Mouse (Mus musculus) megakaryocyte progenitor cell, adult 5-6 weeks (primary cell): ENCODE measurements at regions not wholly inside any gene's neighbourhood (a gene's known extent, or its start where the extent isn't known, plus 50 kb on each side); places are given as distances from the start of the nearest gene placed in this dataset.
"Not testable (repeated sequence)": the region's sequence is repeated elsewhere in the genome, so short reads cannot be mapped to it uniquely, and the experiment has no call there.

ENCODE experiments used
- ATAC-seq: replicated peaks from 2 replicates; pipeline ENCODE4 v1.8.0; 2016; ENCODE audit warnings: mild to moderate bottlenecking, moderate TSS enrichment, inconsistent platforms; ENCODE audit not compliant: poor library complexity

DNA sequence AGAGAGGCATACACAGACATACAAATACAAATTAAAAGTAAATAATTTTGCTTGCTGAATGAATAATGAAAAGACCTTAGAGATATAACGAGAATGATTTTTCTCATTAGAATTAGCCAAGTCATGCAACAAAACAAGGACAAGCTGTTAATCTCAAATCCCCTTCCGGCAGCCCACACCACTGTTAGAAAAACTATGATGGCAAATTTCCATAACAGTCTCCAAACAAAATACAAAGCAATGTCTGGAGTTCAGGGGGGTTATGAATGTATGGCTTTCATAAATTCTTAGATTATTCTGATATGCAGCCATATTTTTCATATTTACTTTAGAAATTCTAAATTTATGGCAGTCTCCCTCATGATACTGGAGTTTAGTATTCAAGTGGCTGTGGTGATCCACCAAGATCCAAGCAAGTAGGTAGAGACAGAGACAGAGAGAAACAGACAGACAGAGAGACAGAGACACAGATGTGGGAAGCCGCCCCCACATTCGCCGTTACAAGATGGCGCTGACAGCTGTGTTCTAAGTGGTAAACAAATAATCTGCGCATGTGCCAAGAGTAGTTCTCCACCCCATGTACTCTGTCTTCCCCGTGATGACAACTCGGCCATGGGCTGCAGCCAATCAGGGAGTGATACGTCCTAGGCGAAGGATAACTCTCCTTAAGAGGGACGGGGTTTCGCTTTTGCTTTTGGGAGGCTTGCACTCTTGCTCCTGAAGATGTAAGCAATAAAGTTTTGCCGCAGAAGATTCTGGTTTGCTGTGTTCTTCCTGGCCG is 458.0 kb upstream of the Dab2 start:
- not testable (repeated sequence) for ATAC-seq

- ATAC-seq = no peak
These were observed 453.0 kb upstream of the Dab2 start for GRCm38 (mm10) chr15:5846571-5846970.

DNA sequence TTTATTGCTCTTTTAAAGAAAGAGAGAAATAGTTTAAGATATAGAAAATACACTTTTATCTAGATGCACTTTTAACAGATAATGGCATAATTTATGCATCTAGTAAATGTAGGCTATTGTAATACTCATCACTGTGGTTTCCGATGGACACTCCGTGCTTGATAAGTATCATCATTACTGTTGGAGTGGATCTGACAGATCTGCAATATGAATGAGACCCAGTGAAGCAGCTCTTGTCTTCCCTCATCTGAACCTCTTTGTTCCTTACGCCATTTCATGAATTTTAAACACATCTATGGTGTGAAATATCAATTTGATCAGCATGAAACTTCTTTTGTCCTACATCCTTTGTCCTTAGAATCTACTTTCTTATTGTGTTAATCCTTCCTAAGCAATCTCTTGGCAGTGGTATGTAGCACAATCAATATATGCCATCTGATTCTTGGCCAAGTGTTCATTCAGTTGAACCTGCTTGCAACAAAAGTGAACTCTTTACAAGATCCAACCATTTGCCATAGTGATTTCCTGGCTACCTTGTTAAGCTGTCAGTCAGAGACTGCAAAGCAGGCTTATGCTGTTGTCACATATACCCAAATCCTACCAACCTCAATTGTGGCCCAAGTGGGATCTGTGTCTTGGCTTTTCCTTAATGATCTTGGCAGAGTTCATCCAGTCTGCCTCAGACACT is 452.0 kb upstream of the Dab2 start:
- no peak for ATAC-seq

GRCm38 (mm10) chr15:5852523-5852922 is 447.1 kb upstream of the Dab2 start:
- no peak for ATAC-seq

DNA sequence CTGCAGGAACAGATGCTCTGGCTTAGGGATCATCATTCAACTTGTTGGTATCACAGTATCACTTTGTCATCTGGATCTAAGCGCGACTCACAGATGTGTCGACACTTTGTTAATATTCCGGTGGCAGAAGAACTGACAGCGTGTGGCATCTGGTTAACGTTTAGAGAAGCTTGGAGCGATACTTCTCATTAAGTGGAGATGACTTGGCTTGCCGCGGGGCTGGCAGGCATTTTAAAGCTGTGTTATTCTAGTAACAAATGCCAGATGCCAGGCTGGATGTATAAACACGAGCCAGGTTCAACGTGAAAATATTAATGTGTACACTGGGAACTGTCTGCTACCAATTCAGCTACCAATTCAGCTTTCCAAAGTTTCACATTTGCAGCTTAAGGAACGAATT is 430.3 kb upstream of the Dab2 start:
- no peak for ATAC-seq

DNA sequence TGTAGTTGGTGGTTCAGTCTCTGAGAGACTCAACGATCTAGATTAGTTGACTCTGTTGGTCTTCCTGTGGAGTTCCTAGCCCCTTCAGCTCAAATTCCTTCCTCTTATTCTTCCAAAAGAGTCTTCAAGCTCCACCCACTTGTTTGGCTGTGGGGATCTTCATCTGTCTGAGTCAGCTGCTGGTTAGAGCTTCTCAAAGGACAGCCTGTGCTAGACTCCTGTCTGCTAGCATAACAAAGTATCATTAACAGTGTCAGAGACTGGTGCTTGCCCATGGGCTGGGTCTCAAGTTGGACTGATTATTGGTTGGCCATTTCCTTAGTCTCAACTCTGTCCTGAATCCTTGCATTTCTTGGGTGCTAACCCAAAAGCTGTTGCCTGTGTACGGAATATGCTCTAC is 429.7 kb upstream of the Dab2 start:
- no peak for ATAC-seq

- ATAC-seq = peak; percentile 84
These were observed 427.5 kb upstream of the Dab2 start for GRCm38 (mm10) chr15:5872042-5872441.

- no peak for ATAC-seq
These were observed 421.8 kb upstream of the Dab2 start for GRCm38 (mm10) chr15:5877749-5878148.

DNA sequence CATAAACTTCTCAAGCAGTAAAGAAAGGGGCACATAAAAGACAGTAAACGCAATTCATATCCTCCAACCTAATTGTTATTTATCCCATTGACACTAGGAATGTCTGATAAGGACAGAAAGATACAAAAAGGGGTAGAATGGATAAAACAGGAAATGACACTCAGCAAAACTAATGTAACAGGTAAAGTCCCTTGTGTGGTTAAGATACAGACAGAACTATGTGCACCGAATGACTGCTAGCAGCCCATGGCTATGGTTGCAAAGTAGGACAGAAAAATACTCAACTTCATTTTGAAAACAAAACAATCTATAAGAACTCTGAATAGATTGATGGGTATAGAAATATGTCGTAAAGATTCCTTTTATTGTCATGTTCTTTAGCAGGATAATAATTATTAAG is 408.4 kb upstream of the Dab2 start:
- ATAC-seq = no peak

DNA sequence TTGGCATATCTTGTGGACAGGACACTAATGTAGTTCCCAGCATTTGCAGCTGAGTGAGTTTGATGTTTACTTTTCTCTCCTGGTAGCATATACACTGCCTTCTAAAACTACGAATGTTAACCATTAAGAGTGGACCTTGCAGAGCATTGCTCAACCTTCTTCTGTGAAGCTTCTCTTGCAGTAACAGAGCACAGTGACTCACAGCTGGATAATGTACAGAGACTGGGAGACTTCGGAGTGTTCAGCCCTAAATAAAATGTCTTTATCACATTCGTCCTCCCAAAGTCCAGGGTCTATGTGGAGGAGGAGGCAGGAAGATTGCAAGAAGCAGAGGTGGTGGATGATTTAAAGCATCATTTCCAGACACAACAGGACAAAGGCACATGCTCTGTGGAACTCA is 407.6 kb upstream of the Dab2 start:
- no peak for ATAC-seq

DNA sequence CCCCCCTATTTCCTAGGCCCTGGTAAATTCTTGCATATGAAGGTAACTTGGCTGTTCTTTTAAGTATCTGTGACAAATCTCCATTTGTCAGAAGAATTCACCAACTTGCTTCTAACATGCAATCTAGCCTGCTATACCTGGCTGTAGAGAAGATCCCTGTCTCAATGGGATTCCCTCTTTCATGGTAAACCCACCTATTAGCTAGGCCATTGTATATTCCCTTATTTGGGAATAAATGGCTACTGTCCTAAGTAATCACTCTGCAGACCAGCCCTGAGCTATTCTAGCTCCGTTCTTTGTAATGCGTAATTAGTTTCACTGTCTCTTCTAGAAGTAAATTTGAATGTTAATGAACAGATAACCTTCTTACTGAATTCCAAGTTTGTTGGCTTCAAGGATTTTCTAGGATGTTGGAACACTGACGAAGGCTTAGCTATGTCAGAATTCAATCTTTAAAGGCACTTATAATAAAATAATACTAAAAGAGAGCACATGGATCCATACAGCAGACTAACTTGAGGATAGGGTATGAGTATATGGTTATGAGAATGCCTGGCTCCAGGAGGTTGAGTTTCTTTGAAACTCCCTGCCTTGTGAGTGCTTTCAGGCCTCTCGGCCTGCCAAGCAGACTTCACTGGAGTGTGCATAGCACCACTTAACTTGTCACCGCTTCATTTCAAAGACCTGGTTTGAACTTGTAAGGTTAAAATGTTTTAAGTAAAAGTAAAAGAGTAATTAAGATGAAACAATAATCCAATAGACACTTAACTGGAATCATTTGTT is 403.7 kb upstream of the Dab2 start:
- not testable (repeated sequence) for ATAC-seq

- ATAC-seq = peak; percentile 70
These were observed 384.3 kb upstream of the Dab2 start for GRCm38 (mm10) chr15:5915261-5915660.

DNA sequence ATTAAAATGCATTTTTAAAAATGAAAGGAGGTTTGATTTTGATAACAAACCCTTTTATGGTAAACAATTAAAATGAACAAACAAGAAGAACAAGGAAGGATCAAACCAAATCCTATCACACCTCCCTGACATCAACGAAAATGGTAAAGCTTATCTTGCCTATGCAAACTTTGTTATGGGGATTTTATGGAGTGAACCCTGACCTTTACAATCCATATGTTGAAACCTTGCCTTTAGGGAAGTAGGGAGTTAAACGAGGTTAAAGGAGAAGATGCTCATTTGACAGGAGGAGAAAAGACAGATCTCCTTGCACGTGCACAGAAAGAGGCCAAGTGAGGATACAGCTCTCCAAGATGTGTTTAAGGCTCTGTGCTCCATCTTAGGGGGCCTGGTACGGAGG is 379.5 kb upstream of the Dab2 start:
- no peak for ATAC-seq

DNA sequence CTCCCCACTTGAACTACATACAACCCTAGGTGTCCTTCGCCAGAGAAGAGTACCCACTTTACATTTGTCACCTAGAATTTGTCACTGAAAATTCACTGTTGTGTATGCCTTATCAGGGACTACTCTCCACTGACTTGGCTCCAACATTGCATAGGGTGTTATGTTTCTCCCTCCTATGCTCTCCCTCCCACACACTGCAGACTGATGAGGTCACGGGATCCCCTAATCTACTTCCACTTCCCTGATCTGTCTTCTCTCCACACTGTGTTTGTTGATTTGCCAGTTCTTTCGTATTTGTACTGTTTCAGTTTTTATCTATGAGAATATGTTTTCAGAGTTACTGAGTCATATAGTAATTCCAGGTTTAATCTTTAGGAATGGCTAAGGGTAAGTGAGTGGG is 371.8 kb upstream of the Dab2 start:
- ATAC-seq = peak; percentile 80

- ATAC-seq = no peak
These were observed 366.0 kb upstream of the Dab2 start for GRCm38 (mm10) chr15:5933586-5933985.

DNA sequence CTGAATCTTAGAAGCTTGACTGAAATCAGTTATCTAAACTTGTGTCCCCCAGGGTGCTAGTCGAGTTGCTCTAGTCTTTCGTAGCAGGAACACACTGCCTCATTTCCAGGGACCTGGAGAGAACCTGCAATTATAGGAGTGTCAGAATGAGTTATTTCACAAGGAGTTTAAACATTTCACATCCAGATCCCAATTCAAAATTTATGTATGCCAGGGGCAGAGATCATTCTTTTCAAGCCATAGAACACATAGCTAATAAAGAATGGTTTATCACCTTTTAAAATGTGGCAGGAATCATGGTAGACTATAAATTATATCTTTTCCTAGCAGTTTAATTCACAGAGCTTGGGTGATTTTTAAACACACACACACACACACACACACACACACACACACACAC is 358.6 kb upstream of the Dab2 start:
- ATAC-seq = no peak

GRCm38 (mm10) chr15:5946650-5947049 is 352.9 kb upstream of the Dab2 start:
- ATAC-seq = no peak

DNA sequence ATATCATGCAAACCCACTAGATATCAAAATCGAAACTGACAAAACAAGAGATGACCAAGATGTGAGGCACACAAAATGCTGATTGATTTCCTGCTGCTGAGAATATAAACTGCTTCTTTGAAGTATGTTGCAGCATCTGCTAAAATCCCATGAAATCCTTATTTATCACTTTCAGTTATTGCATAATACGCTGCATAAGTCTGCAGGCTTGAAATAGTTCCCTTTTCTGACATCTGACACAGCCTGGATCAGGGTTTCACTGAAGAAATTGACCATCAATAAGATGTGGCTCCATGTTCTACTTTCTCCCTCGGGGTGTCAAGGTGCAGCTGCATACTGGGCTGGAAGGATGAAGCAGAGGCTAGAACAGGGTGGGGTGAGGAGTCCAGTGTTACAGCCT is 348.7 kb upstream of the Dab2 start:
- peak; percentile 89 for ATAC-seq

DNA sequence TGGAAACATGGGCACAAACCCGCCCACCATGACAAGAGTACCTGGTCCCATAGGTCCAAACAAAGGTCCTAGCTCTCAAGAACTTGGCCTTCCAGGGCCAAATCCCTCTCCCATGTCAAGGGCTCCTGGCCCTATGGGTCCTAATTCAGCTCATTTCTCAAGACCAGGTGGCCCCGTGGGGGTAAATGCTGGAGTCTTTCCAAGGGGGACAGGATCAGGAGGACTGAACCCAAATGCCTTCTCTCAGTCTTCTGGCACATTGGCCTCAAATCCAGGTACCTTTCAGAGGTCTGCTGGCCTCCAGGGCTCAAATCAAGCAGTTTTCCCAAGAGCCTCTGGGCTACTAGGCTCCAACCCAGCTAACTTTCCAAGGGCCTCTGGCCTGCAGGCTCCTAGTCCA is 347.9 kb upstream of the Dab2 start:
- ATAC-seq = not testable (repeated sequence)

DNA sequence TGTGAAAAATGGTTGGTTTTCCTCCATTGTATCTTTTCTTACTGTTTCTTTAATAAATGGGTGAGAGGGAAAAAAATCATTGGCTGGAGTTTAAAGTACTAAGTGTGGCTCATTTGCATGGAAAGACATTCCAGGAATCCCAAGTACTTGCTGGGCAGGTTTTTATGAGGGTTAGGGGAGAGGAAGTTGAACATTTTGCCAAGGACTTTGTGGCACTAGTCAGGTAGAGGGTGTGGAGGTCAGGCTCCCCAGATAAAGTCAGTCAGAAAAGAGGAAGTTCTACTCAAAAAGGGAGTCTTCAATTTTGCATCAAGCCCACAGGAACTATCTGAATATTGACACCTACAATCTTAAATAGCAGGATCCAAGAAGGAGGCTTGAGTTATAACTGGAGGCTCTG is 346.5 kb upstream of the Dab2 start:
- peak; percentile 71 for ATAC-seq

- no peak for ATAC-seq
These were observed 308.1 kb upstream of the Dab2 start for GRCm38 (mm10) chr15:5991351-5992065.
